Mouse (Mus musculus) kidney, postnatal 4 days (tissue): ENCODE data around the gene Ugt1a9.
A peak's percentile ranks its signal among the peaks of the same experiment; 100 is the strongest.

Experiments
- DNase-seq, 2 experiments: peaks; one replicate each; pipeline ENCODE4 v3.0.0; 2021; ENCODE audit warnings: mixed read lengths in 2 of 2

The Ugt1a9 gene

DNA sequence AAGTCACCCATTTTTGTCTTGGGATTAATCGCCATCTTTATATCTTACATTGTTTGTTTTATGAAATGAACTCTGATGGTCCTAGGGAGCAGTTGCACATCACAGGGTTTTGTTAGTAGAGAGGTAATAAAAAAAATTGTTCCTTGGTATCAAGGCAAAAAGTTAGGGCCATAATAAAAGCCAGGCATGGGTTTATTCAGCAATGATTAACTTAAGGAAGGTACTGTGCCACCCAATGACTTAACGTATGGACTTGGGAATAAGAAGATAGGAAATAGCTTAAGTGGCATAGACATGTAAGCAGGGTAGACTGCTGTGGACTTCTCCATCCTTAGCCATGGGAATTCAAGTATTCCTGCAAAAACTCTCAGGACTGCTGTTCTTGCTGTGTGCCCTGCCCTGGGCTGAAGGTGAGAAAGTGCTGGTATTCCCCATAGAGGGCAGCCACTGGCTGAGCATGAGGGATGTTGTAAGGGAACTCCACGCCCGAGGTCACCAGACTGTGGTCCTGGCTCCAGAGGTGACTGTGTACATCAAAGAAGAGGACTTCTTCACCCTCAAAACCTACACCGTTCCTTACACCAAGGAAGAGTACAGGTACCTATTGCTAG is 115.8 kb downstream of the Ugt1a9 start:
- no peak for DNase-seq

DNA sequence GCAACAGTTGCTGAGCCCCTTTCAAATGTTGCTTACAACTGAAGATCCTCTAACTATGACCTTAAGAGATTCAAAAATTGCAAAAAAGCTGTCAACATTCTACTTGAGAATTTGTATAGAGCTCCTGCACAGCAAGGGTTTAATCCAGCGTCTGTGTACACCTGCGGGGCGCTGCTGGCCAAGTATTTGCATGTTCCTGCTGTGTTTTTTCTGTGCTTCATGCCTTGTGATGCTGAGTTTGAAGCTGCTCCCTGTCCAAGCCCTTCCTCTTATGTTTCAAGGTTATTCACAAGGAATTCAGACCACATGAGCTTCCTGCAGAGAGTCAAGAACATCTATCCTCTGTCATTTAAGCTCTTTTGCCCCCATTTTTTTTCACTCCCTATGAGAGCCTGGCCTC is 121.5 kb downstream of the Ugt1a9 start:
- no peak for DNase-seq

GRCm38 (mm10) chr1:88195687-88196086 is 125.1 kb downstream of the Ugt1a9 start:
- DNase-seq = peak in 1 of 2 experiments; percentile 47

GRCm38 (mm10) chr1:88197443-88197842 is 126.8 kb downstream of the Ugt1a9 start:
- no peak for DNase-seq

GRCm38 (mm10) chr1:88199996-88200395 is 129.4 kb downstream of the Ugt1a9 start:
- DNase-seq = no peak

DNA sequence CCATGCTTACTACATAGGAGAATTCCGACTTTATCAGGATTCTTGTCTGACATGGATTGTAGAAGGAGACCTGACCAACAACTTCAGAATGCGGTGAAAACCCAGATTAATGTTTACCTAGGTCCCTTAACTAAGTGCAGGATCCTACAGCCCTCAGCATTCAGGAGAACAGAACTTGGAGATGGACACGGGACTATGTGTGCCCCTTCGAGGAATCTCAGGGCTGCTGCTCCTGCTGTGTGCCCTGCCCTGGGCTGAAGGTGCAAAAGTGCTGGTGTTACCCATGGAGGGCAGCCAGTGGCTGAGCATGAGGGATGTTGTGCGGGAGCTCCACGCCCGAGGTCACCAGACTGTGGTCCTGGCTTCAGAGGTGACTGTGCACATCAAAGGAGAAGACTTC is 129.9 kb downstream of the Ugt1a9 start, which contains the start of gene Ugt1a2:
Gene Ugt1a2, plus strand, starts transcription at position 146 of the 400 bp plus-strand sequence.
- DNase-seq = peak in 1 of 2 experiments; percentile 33

GRCm38 (mm10) chr1:88205294-88205922 is 134.8 kb downstream of the Ugt1a9 start, which contains the start of gene Dnajb3:
Gene Dnajb3 (minus strand): TSS chr1:88205782.
- DNase-seq = peak; percentile 82 to 89

- no peak for DNase-seq
Observed at GRCm38 (mm10) chr1:88206843-88207479, 136.4 kb downstream of the Ugt1a9 start.

DNA sequence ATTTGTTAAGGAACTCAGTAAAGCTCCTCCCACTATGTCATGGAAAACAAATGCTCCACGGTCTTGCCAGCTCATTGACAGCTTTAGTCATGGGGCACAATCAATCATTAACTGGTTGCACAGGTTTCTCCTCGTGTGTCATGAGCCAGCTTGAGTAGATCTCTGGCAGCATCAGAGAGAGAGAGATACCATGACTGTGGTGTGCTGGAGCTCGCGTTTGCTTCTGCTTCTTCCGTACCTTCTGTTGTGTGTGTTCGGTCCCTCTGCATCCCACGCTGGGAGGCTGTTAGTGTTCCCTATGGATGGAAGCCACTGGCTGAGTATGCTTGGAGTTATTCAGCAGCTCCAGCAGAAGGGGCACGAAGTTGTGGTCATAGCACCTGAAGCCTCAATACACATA is 141.2 kb downstream of the Ugt1a9 start, which contains the start of gene Ugt1a1:
Gene Ugt1a1, plus strand, starts transcription at position 148 of the 400 bp plus-strand sequence.
- no peak for DNase-seq

DNA sequence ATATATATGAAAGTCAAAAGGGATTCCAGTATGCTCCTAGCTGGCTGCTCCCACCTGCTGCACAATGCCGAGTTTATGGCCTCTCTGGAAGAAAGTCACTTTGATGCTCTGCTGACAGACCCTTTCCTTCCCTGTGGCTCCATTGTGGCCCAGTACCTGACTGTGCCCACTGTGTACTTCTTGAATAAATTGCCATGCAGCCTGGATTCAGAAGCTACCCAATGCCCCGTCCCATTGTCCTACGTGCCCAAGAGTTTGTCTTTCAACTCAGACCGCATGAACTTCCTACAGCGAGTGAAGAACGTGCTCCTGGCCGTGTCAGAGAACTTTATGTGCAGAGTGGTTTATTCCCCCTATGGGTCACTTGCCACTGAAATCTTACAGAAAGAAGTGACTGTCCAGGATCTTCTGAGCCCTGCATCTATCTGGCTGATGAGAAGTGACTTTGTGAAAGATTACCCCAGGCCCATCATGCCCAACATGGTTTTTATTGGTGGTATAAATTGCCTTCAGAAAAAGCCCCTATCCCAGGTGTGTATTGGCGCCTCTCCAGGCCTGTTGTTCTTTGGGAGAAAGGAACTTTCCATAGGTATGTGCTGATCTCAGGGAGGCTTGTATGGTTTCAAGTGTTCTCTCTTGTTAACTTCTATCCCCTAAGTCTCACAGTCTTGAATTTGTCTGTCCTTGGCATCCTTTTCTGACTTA is 141.9 kb downstream of the Ugt1a9 start:
- DNase-seq = no peak

- no peak for DNase-seq
Observed at GRCm38 (mm10) chr1:88213061-88213460, 142.5 kb downstream of the Ugt1a9 start.

- no peak for DNase-seq
Observed at GRCm38 (mm10) chr1:88213766-88214461, 143.3 kb downstream of the Ugt1a9 start.

GRCm38 (mm10) chr1:88214462-88214952 is 143.9 kb downstream of the Ugt1a9 start:
- no peak for DNase-seq

- DNase-seq = no peak
Observed at GRCm38 (mm10) chr1:88215466-88216380, 145.1 kb downstream of the Ugt1a9 start.

DNA sequence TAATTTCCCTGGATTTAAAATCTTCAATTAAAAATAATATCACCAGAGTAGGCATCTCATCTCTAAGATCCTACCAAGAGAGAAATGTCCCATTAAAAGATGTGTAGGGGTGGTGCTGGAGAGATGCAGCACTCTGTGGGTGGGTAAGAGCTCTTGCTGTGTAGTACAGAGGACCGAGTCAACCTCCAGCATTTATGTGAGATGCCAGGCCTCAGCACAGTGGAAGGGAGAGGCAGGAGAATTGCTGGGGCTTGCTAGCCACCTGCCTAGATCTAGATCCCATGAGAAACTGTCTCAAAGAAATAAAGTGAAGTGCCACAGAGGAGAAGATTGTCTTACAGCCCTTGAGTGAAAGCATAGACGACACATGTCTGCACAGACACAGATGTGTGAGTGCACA is 146.0 kb downstream of the Ugt1a9 start:
- no peak for DNase-seq

GRCm38 (mm10) chr1:88217144-88217543 is 146.5 kb downstream of the Ugt1a9 start:
- DNase-seq = no peak

DNA sequence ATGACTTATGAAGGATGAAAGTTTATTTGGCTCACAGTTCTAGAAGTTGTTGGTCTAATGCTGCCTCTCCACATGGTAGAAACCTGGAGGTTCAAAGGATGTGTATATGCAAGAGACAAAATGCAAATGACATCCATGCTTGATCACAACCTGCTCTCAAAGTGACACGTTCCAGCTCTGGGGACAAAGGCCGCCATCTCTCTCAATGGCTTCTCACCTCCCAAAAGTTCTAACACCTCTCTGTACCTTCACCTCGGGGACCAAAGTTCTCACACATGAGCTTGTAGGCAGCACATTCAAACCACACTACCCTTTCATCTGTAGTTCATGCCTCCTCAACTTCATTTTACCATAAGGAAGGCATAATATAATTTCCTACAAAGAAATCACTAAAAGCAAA is 147.0 kb downstream of the Ugt1a9 start:
- no peak for DNase-seq

- no peak for DNase-seq
Observed at GRCm38 (mm10) chr1:88218051-88218450, 147.5 kb downstream of the Ugt1a9 start.

DNA sequence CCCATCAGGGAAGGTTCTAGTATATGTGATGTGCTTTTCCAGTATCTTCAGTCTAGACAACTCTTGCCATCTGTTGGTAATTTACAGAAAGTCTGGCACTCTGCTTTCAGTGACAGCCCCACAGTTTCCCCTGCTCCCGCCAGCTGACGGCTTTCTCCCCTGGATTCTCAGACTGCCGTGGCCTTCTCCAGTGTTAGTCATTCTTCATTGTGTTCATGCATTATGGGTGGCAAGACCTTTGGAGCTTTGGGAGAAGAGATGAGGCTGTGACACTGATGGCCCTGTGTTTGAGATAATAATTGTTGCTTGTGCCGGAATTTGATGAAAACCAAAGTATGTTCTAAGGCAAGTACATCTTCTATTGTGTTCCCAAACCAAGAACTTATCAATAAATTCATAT is 148.0 kb downstream of the Ugt1a9 start:
- DNase-seq = no peak

DNA sequence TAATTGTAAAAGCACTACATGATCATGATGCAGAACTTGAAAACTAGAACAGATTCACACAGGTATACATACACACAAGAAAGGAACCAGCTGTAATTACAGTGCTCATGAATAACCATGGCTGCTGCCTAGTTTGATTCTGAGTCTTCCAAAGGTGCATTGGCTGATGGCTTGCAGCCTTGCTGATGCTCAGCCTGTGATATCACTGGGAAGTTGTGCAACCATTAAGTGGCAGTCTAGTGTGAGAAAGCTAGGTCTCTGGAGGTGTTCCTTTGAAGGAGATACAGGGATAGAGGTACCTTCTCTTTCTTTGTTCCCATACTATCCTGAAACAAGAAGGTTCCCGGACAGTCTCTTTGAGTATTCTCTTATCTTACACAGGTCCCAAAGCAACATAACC is 148.5 kb downstream of the Ugt1a9 start:
- no peak for DNase-seq

- peak in 1 of 2 experiments; percentile 3 for DNase-seq
Observed at GRCm38 (mm10) chr1:88220336-88220735, 149.7 kb downstream of the Ugt1a9 start.
